Mouse (Mus musculus): Measurements from ENCODE around the gene Sp3. TPM values are rescaled to one million over a fixed set of nuclear protein-coding genes. Genes with fewer than 3 reads are reported as not detected.
"Not testable (repeated sequence)": the region's sequence is repeated elsewhere in the genome, so short reads cannot be mapped to it uniquely, and the experiment has no call there.

The Sp3 gene
- polyA plus RNA-seq, 1 experiment from 2014 or later, result 29.6 TPM

DNA sequence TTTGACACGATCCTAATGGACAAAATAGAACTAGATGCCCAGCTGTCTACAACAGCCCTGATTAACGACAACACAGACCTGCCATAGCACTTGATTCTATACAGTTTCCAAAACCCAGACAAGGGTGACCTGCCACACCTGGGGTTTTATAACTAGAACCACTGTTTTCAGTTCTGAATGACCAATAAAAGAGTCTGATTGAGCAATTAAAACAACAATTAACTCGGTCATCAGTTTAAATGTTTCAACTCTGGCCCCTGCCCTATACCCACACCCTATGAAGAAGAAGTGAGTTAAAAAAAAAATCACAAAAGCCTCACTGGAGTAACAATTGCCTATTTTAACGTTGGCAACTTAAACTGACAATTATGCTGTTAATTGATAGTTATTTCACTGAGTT, 64.1 kb downstream of the Sp3 start:
- H3K9ac ChIP-seq, result no peak overlapping the region
- no peaks in the 10 kb centered on the region for H3K36me3 ChIP-seq

DNA sequence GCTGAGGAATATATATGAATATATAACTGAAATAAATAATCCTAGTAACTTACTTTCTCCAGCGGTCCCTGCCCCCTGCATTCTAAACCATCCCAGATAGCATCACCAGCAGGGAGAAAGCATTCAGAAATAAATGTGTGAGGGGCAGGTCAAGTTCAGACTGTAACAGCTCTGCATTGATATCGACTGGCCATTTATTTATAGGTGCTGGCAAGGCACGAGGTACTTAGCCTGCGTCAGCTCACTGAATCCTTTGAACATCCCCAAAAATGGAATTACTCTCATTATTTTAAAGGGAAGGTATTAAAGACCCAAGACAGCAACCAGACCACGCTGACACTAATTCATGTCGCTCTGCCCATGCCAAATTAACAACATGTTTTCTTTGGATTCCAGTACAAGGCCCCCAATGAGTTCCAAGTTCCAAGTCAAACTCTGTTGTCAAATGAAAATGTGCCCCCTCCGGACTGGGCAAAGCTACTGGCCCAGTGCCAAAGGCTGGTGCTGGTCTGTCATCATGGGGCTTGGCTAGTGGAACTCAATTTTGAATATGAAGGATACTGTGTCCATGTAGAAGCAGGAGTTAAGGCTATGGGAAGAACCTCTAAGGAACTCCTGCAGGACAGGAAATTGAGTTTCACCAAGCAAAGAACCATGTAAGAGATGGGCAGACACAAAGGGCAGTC, 64.9 kb downstream of the Sp3 start:
- no peaks in the 10 kb centered on the region for H3K36me3 ChIP-seq
- H3K4me3 ChIP-seq (replicated peaks), result no peak overlapping the region
- H3K4me2 ChIP-seq, result no peak overlapping the region
- no peak for ATAC-seq (ENCODE audit: low read depth)
- WGBS (ENCODE audit: insufficient replicate concordance), result 70% methylated on average over 7 of the region's 7 CpGs
- no peak overlapping the region for H3K9ac ChIP-seq
- no peak overlapping the region for H3K27ac ChIP-seq
- H3K9me3 ChIP-seq (replicated peaks), result no peaks in the 10 kb centered on the region
- no peaks in the 10 kb centered on the region for H3K27me3 ChIP-seq
- no peak for DNase-seq
- no peaks in the 10 kb centered on the region for H3K4me1 ChIP-seq (replicated peaks)

More for the DNA sequence above, 64.1 kb downstream of the Sp3 start:
- no peak overlapping the region for H3K4me2 ChIP-seq
- no peak overlapping the region for H3K27ac ChIP-seq
- no peak overlapping the region for H3K4me3 ChIP-seq (replicated peaks)
- DNase-seq (no peak), ATAC-seq (ENCODE audit: low read depth) (no peak)
- no peaks in the 10 kb centered on the region for H3K4me1 ChIP-seq (replicated peaks)
- WGBS (ENCODE audit: insufficient replicate concordance), result 59% methylated on average over 4 of the region's 4 CpGs
- no peaks in the 10 kb centered on the region for H3K9me3 ChIP-seq (replicated peaks)
- H3K27me3 ChIP-seq, result no peaks in the 10 kb centered on the region

DNA sequence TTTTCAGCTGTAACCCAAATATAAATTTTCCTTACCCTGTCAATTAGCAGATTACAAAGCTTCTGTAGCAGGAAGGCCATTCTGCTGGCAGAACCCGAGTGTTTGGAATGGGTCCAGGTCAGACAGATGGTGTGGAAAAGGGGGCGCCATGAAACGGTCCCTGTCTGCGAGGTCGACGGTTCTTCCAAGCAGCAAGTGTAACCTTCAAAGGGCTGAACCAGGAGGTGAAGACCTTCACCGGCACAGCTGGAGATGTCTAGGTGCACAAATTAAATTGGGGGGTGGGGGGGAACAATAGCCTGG, 66.8 kb downstream of the Sp3 start:
- ATAC-seq (ENCODE audit: low read depth), result no peak
- no peaks in the 10 kb centered on the region for H3K36me3 ChIP-seq
- H3K4me1 ChIP-seq (replicated peaks), result no peaks in the 10 kb centered on the region
- H3K27me3 ChIP-seq, result no peaks in the 10 kb centered on the region
- no peak overlapping the region for H3K9ac ChIP-seq
- no peak overlapping the region for H3K4me2 ChIP-seq
- WGBS (ENCODE audit: insufficient replicate concordance), result 81% methylated on average over 7 of the region's 7 CpGs
- DNase-seq, result no peak
- H3K9me3 ChIP-seq (replicated peaks), result no peaks in the 10 kb centered on the region
- no peak overlapping the region for H3K4me3 ChIP-seq (replicated peaks)
- no peak overlapping the region for H3K27ac ChIP-seq

DNA sequence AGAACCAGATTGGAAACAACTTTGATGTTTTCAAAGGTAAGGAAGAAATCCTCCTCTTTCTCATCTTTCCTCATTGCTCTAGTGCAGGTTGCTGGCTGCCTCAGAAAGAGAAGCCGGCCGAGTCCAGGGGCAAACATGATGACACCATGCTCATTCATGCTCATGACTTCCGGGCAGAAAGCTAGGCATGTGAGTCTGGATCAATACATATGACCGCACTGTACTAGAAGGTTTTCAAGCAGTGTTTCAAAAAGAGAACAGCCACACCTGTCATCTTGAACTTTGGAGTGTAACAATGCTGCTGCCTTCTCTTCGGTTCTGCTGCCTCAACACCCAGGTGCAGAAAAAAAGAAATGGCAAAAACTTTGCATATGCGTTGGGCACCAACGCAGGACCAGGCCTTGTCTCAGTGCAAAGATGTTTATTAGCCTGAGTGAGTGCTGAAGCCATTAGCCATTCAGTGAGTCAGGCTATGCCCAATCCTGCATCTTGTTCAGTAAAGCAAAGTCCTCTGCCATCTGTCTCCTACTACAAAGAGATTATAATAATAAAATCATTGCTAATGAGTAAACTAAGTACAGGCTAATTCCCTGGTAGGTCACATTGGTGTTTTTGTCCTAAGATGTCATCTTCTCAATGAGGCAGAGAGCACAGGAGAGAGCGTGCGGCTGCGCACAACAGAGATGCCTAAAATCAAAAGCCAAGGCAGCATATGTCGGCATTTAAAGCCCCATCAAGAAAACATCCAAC, 67.4 kb downstream of the Sp3 start:
- DNase-seq, result no peak
- Histone ChIP-seq H3K4me1 (replicated peaks) (no peaks in the 10 kb centered on the region), H3K36me3 (no peaks in the 10 kb centered on the region), H3K4me3 (replicated peaks) (no peak overlapping the region), H3K9ac (no peak overlapping the region), H3K9me3 (replicated peaks) (no peaks in the 10 kb centered on the region), H3K27me3 (no peaks in the 10 kb centered on the region), H3K27ac (no peak overlapping the region), H3K4me2 (no peak overlapping the region)
- no peak for ATAC-seq (ENCODE audit: low read depth)
- 76% methylated on average over 11 of the region's 11 CpGs for WGBS (ENCODE audit: insufficient replicate concordance)

DNA sequence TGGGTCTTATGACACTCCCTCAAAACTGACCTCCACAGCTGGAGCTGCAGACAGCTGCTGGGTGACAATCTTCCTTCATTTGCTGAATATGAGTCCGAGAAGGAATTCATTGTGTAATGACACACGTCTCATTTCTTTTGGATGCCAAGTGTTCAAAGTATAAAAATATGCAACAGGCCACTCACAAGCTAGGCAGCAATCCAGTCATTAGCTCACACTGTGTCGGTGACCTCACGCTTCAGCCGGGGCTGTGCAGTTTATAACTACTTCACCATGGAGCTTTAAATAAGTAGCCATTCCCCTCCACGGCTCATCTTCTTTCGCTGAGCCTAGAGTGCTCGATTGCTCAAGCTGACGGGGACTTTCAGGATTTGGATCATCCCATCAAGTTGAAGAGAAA, 68.7 kb downstream of the Sp3 start:
- ATAC-seq (ENCODE audit: low read depth), result no peak
- 77% methylated on average over 9 of the region's 9 CpGs for WGBS (ENCODE audit: insufficient replicate concordance)
- H3K4me1 ChIP-seq (replicated peaks), result no peaks in the 10 kb centered on the region
- H3K4me3 ChIP-seq (replicated peaks), result no peak overlapping the region
- H3K4me2 ChIP-seq, result no peak overlapping the region
- no peaks in the 10 kb centered on the region for H3K9me3 ChIP-seq (replicated peaks)
- no peak overlapping the region for H3K27ac ChIP-seq
- H3K9ac ChIP-seq, result no peak overlapping the region
- DNase-seq, result no peak
- H3K36me3 ChIP-seq, result no peaks in the 10 kb centered on the region
- no peaks in the 10 kb centered on the region for H3K27me3 ChIP-seq

- Histone ChIP-seq H3K36me3 (no peaks in the 10 kb centered on the region), H3K27me3 (no peaks in the 10 kb centered on the region), H3K4me2 (no peak overlapping the region), H3K9ac (no peak overlapping the region), H3K9me3 (replicated peaks) (no peaks in the 10 kb centered on the region), H3K4me3 (replicated peaks) (no peak overlapping the region), H3K27ac (no peak overlapping the region), H3K4me1 (replicated peaks) (no peaks in the 10 kb centered on the region)
- WGBS (ENCODE audit: insufficient replicate concordance), result 60% methylated on average over 4 of the region's 4 CpGs
- DNase-seq (no peak), ATAC-seq (ENCODE audit: low read depth) (no peak)
These were observed 71.2 kb downstream of the Sp3 start for GRCm38 (mm10) chr2:72909046-72909445.

GRCm38 (mm10) chr2:72908191-72908910, 71.9 kb downstream of the Sp3 start:
- peak overlapping the region; percentile 45 for H3K27ac ChIP-seq
- ATAC-seq (ENCODE audit: low read depth), result peak; percentile 65

DNA sequence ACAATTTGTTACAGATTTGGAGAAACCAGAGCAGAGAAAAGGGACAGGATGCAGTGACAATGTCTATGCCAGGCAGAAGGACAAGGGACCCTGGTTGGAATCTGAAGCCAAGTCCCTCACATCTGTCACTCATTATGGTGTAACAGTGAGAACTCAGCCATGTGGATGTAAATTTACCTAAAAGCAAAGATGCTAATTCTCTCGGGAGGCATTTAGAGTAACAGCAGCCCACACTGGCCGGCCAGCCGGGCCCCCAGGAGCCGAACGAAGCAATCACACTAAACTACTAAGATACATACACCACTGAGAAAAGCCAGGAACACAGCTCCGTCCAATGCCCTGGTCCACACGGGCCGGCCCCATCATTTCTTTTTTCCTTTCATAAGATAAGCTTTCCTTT, 73.5 kb downstream of the Sp3 start:
- Histone ChIP-seq H3K9me3 (replicated peaks) (no peaks in the 10 kb centered on the region), H3K9ac (no peak overlapping the region), H3K27me3 (no peaks in the 10 kb centered on the region), H3K4me1 (replicated peaks) (no peaks in the 10 kb centered on the region), H3K36me3 (no peaks in the 10 kb centered on the region), H3K4me2 (no peak overlapping the region), H3K27ac (no peak overlapping the region), H3K4me3 (replicated peaks) (no peak overlapping the region)
- WGBS (ENCODE audit: insufficient replicate concordance), result 65% methylated on average over 8 of the region's 8 CpGs
- ATAC-seq (ENCODE audit: low read depth) (no peak), DNase-seq (no peak)

More at GRCm38 (mm10) chr2:72908191-72908910, 71.9 kb downstream of the Sp3 start:
- WGBS (ENCODE audit: insufficient replicate concordance), result 67% methylated on average over 20 of the region's 20 CpGs
- no peaks in the 10 kb centered on the region for H3K27me3 ChIP-seq
- no peak overlapping the region for H3K9ac ChIP-seq
- H3K36me3 ChIP-seq, result no peaks in the 10 kb centered on the region
- no peak overlapping the region for H3K4me3 ChIP-seq (replicated peaks)
- H3K9me3 ChIP-seq (replicated peaks), result no peaks in the 10 kb centered on the region
- no peak for DNase-seq
- H3K4me1 ChIP-seq (replicated peaks), result no peaks in the 10 kb centered on the region
- no peak overlapping the region for H3K4me2 ChIP-seq

DNA sequence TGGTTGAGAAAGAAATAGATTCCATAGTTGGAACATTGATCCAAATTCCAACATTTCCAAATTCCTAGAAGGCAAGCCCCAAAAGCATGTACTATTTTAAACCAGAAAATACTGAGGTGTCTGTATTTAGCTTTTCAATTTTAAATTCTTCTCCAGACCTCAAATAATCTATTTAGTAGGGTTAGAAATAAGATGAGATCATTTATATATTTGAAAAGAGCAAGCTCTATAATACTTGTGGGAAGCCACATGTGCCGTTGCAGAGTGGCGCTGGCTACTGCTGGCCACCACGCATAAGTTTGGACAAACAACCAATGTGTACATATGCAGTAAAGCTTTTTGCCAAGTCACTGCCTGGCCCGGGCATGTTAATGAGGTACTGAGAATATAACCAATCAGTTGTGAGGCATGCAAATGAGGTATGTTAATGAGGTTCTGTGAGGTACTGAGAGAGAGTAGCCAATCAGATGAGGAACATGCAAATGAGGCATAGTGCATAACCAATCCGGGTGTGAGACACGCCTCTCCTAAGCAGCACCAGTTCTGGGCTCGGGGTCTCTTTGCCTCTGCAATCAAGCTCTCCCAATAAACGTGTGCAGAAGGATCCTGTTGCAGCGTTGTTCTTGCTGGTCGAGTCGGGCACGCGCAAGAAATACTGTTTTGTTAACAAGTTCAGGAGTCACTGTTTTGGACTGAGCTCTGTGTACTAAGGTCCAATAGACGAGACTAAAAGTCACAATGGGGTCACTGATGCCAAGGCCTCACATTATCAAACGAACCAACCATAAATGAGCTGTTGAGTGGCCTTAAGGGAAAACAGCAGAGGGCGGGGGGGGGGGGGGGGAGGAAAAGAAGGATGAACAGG, 77.2 kb downstream of the Sp3 start:
- H3K9me3 ChIP-seq (replicated peaks); H3K4me3 ChIP-seq (replicated peaks); H3K4me1 ChIP-seq (replicated peaks); H3K27ac ChIP-seq; ATAC-seq (ENCODE audit: low read depth); H3K36me3 ChIP-seq; H3K9ac ChIP-seq; H3K27me3 ChIP-seq; H3K4me2 ChIP-seq; DNase-seq: not testable (repeated sequence)
- 82% methylated on average over 15 of the region's 16 CpGs for WGBS (ENCODE audit: insufficient replicate concordance)

DNA sequence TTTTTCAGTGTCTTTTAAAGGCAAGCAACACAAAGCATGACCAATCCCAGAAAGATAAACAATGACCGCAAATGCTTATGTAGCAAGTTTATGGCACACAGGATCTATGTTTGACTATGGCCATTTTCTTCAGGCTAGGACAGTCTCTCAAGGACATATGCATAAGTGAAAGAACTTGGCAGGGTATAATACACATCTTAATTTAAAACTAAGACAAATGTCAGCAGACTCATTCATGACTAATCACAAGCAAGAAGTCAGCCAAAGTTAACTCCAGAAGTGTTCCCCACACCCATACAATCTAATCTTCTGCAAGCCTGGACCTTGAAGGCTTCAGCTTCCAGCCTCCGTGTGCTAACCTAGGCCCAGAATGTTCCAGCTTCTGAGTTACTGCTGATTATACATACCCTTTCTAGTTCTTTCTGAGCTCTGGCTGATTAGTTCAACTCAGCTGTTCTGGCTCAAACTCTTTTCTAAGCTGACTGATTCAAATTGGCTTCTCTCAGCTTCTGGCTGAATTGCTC, 81.4 kb downstream of the Sp3 start:
- Histone ChIP-seq H3K9ac (no peak overlapping the region), H3K4me3 (replicated peaks) (no peak overlapping the region), H3K4me2 (no peak overlapping the region), H3K27me3 (no peaks in the 10 kb centered on the region), H3K36me3 (no peaks in the 10 kb centered on the region), H3K27ac (no peak overlapping the region), H3K9me3 (replicated peaks) (no peaks in the 10 kb centered on the region), H3K4me1 (replicated peaks) (no peaks in the 10 kb centered on the region)
- no peak for ATAC-seq (ENCODE audit: low read depth)
- 89% methylated on average over 2 of the region's 2 CpGs for WGBS (ENCODE audit: insufficient replicate concordance)
- DNase-seq, result no peak

All from liver, embryonic 13.5 days (tissue).